ENCODE assay signal across 28 mouse cellular contexts in the genomic region with DNA sequence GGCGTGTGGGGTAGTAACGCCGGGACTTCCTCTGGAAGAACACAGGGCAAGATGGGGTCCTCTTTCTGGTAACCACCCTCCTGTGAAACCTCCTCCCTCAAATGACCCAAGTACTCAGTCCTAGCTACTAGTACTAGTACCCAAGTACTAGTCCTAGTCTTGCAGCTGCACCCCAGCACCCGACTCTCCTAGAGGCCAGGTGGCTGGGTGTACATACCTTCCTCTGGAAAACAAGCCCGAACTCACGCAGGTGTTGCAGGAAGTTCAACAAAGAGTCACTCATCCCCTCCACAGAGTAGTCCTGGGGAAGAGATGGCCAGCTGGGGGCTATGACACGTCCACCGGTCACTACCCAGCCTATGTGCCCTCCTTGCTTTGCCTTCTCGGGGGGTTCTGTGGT. TPM values are rescaled to one million over a fixed set of nuclear protein-coding genes. Genes with fewer than 3 reads are reported as not detected.
DNase-seq lines count a peak whose midpoint lies in the region.
"Had no signal": no experiment of that assay in that cellular context is flagged by ENCODE, and none has a peak within 500 bp of the region (broad histone marks: within the 10 kb centered on the region; RNA-seq: fewer than 3 reads in every experiment).

No protein-coding gene starts in this region.

- H3K9me3 ChIP-seq in embryonic facial prominence, embryonic 10.5 days, result no peaks in the 10 kb centered on the region
- H3K9me3 ChIP-seq: embryonic facial prominence, embryonic 13.5 days; forebrain, embryonic 12.5 days; forebrain, embryonic 15.5 days; G1E; heart, embryonic 10.5 days; heart, embryonic 13.5 days; hindbrain, embryonic 13.5 days had no signal

- H3K27ac ChIP-seq in embryonic facial prominence, embryonic 10.5 days (replicated peaks), result no peak overlapping the region
- H3K27ac ChIP-seq: embryonic facial prominence, embryonic 13.5 days; forebrain, embryonic 12.5 days; forebrain, embryonic 15.5 days; heart, adult 2 months; heart, embryonic 10.5 days; heart, embryonic 13.5 days; hindbrain, embryonic 13.5 days had no signal

- no peaks in the 10 kb centered on the region for H3K27me3 ChIP-seq in embryonic facial prominence, embryonic 10.5 days (replicated peaks; ENCODE audit: low read depth, poor library complexity, severe bottlenecking)
- H3K27me3 ChIP-seq: CH12.LX; embryonic facial prominence, embryonic 13.5 days; forebrain, embryonic 12.5 days; forebrain, embryonic 15.5 days; heart, embryonic 13.5 days; hindbrain, embryonic 13.5 days; Patski had no signal

- 0 out of 2 replicates have a peak overlapping the region, but pooled peaks have one; percentile 12 for H3K4me3 ChIP-seq in embryonic facial prominence, embryonic 10.5 days
- H3K4me3 ChIP-seq: embryonic facial prominence, embryonic 13.5 days; erythroblast, embryonic 14.5 days; forebrain, embryonic 12.5 days; forebrain, embryonic 15.5 days; heart, adult 2 months; heart, embryonic 10.5 days; heart, embryonic 13.5 days; hindbrain, embryonic 13.5 days had no signal

- H3K36me3 ChIP-seq in embryonic facial prominence, embryonic 10.5 days (replicated peaks), result peaks cover 39% of the 10 kb centered on the region
- H3K36me3 ChIP-seq: forebrain, embryonic 15.5 days had no signal

- peaks cover 32% of the 10 kb centered on the region for H3K4me1 ChIP-seq in embryonic facial prominence, embryonic 10.5 days

- 93% methylated on average over 9 of the region's 9 CpGs for WGBS in embryonic facial prominence, embryonic 10.5 days

- DNase-seq in embryonic facial prominence, embryonic 10.5 days (ENCODE audit: low spot score), result no peak
- peak; percentile 41 to 66 for DNase-seq in thymus, adult 18-20 months
- DNase-seq in thymus, postnatal 10 days (ENCODE audit: low spot score in 2 of 2), result peak; percentile 60 to 72
- peak; percentile 51 to 74 for DNase-seq in thymus, postnatal 36 days
- no peak for DNase-seq in embryo, embryonic 11 days
- no peak for DNase-seq in layer of hippocampus, adult 9-10 months (ENCODE audit: low spot score)
- DNase-seq in kidney, adult 9 months, result no peak
- DNase-seq: adrenal gland, postnatal 10 days; adrenal gland, postnatal 36 days; B cell, adult 2 months; cerebellum, adult 18-20 months; cerebellum, postnatal 14 days; gastrocnemius, postnatal 25 days; heart, adult 2 months; heart, postnatal 14 days; heart, postnatal 4 days had no signal

RNA-seq across cellular contexts. Expression of a gene that starts 2.3 kb away (rescaled TPM):
- polyA plus RNA-seq in embryonic facial prominence, embryonic 10.5 days (2016; fragmentation: Nextera tagmentation; extraction: Ambion mirVana), result 19.9 and 22.0 TPM in 2 replicates

RNA-seq across cellular contexts. Expression of a gene that starts 3.8 kb away (rescaled TPM):
- polyA plus RNA-seq in embryonic facial prominence, embryonic 10.5 days (2016; fragmentation: Nextera tagmentation; extraction: Ambion mirVana), result 57.6 and 61.4 TPM in 2 replicates

RNA-seq across cellular contexts. Expression of a gene that starts 26.2 kb away (rescaled TPM):
- 0.20 and 0.24 TPM in 2 replicates for polyA plus RNA-seq in embryonic facial prominence, embryonic 10.5 days (2016; fragmentation: Nextera tagmentation; extraction: Ambion mirVana)
- polyA plus RNA-seq: erythroblast, embryonic 14.5 days; forebrain, embryonic 15.5 days; G1E; heart, adult 2 months; hindbrain, embryonic 13.5 days; hindbrain, embryonic 16.5 days; Patski had no signal

RNA-seq across cellular contexts. Expression of a gene that starts 34.7 kb away (rescaled TPM):
- 49.1 and 65.3 TPM in 2 replicates for polyA plus RNA-seq in embryonic facial prominence, embryonic 10.5 days (2016; fragmentation: Nextera tagmentation; extraction: Ambion mirVana)
- polyA plus RNA-seq: erythroblast, embryonic 14.5 days had no signal

RNA-seq across cellular contexts. Expression of a gene that starts 43.3 kb away (rescaled TPM):
- polyA plus RNA-seq in embryonic facial prominence, embryonic 10.5 days (2016; fragmentation: Nextera tagmentation; extraction: Ambion mirVana), result not detected in 2 replicates
- polyA plus RNA-seq: embryonic facial prominence, embryonic 13.5 days; erythroblast, embryonic 14.5 days; forebrain, embryonic 12.5 days; forebrain, embryonic 15.5 days; G1E; heart, adult 2 months; heart, embryonic 10.5 days; heart, embryonic 13.5 days; heart, embryonic 16.5 days; hindbrain, embryonic 13.5 days; hindbrain, embryonic 16.5 days; Patski had no signal

Comparison
In these comparisons a context has a peak if more than half of its experiments do, and no peak if none do; other contexts are left out.
1. DNase-seq: peak in thymus, adult 18-20 months (2 of 2), thymus, postnatal 10 days (2 of 2) and thymus, postnatal 36 days (2 of 2); none in embryonic facial prominence, embryonic 10.5 days (single experiment), embryo, embryonic 11 days (single experiment), layer of hippocampus, adult 9-10 months (single experiment) and kidney, adult 9 months (single experiment).